Mouse (Mus musculus): ENCODE measurements around the gene Ezr.

DNA sequence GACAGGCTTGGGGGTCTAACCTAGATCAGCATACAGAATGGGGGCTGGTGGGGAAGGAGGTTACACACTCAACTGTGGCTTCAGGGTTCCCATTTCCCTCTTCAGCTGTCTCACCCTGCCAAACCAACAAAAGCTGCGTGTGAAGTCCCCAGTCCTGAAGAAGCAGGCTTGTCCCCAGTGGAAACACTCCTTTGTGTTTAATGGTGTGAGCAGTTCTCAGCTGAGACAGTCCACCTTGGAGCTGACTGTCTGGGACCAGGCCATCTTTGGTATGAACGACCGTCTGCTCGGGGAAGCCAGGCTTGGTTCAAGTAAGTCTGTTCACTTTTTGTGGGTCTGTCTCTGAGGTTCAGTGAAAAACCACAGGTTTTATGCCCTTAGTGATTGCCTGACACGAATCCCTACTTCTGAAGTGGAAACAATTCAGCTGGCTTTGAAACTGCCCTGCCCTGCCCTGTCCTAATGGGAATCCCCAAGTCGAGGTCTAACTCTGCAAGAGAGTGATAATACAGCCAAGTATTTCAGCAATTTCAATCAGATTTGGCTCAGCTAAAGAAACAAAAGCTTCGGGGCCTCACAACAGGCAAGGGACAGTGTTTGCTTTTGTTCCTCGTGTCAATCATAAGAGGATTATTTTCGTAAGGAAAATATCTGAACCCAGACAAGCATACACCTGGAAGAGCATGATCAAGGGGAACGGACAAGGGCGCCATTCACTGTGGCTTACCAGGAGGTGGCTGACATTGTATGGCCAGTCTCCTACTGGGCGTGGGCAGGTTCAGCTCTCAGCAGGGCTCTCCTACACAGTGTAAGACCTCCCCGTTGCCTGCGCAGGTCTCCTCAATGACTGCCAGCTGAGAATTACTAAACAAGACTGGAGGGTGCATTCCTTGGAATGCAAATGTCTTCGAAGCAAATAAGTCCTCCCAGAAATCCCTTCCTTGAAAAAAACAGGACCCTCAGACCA, 46.0 kb downstream of the Ezr start:
- TF ChIP-seq POLR2A (IDR thresholded peaks at IDR 0.05; ENCODE audit: insufficient read depth, low read depth, low read length) = no peak
- TF ChIP-seq CTCF (IDR thresholded peaks at IDR 0.05; ENCODE audit: insufficient read depth, low read depth, low read length) = no peak

Measured in olfactory bulb, adult 2 months (tissue).